Mouse (Mus musculus): ENCODE measurements around the gene Taok1.
"Not testable (repeated sequence)": the region's sequence is repeated elsewhere in the genome, so short reads cannot be mapped to it uniquely, and the experiment has no call there.

The Taok1 gene

DNA sequence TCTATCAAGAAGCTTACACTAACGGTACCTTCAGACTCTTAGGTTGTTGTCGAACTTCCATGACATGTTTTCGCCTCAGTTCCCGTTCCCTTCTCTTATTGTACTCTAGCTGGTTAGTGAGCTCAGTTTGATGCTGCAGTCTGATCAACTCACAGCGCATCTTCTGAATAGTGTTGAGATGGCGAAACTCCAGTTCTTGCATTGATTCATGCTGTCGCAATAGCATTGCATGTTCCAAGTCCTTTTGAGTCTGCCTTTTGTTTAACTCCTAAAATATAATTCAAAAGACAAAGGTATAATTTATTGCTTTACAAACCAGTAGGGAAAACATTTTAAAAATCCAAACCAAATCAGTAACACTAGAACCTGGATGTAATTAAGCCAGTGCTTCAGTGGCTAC lies 62.4 kb downstream of the Taok1 start:
- no peak for DNase-seq

DNA sequence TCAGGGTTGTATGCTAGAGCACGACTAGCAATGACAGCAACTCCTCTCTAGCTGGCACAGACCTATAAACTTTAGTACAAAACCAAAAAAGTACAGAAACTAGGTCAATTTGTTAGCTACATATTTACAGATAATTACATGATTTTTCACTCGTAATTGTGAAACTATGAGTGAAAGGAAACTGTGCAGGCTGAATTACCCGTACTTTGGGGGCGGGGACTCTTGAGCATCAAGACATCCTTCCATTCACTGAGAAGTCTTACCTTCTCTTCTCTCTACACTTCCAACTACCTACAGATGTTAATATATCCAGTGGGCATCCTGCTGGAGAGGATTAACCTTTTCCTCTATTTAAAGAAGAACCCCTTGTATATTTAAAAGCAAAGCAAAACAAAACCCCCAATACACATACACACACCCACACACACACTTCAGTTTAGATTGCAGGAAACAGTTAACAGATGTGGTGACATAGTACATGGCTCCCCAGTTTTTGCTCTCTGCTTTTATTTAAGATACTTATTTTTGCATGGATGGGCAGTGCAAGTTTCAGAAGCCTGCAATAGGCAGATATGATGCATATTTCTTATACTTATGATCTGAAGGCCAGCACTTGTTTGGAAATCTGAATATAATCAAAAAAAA lies 75.3 kb downstream of the Taok1 start:
- no peak for DNase-seq

DNA sequence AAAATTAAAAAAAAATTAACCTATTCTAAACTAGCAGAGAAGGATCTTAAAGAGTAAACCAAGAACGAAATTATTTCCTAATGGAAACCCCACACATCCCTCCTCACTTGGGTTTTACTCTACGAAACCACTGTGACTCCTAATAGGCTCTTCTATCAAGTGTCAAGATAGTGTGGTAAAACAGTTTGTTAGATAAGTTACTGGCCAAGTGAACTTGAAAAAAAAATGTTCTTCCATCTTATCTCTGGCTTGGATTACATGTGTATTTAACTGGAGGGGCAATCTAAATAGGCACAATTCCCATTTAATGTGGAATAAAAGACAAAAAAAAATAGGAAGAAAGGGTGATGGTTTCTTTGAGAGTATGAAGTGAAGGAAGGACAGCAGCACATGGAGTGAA lies 76.8 kb downstream of the Taok1 start:
- DNase-seq = no peak

DNA sequence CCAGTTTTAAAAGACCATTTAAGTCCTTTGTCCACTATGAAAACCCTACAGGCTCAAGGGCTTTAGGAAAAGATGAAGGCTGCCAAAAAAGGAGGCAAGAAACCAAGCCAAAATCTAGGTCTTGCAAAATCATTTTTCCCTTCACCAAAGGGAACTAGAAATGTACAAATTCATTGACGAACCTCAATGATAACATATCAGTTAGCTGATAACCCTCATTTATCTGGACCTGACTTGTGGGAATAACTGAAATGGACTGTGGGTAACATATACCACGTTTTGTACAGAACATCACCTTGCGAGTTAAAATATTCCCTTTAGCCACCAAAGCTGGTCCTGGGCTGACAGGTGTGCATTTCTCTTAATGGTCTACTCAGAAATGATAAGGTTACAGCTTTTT lies 78.0 kb downstream of the Taok1 start:
- DNase-seq = no peak

DNA sequence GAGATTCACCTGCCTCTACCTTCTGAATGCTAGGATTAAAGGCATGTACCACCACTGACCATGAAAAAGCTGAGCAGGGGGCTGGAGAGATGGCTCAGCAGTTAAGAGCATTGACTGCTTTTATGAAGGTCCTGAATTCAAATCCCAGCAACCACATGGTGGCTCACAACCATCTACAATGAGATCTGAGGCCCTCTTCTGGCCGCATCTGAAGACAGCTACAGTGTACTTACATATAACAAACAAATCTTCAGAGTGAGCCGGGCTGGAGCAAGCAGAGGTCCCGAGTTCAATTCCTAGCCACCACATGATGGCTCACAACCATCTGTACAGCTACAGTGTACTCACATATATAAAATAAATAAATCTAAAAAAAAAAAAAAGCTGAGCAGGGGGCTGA lies 79.2 kb downstream of the Taok1 start:
- not testable (repeated sequence) for DNase-seq

DNA sequence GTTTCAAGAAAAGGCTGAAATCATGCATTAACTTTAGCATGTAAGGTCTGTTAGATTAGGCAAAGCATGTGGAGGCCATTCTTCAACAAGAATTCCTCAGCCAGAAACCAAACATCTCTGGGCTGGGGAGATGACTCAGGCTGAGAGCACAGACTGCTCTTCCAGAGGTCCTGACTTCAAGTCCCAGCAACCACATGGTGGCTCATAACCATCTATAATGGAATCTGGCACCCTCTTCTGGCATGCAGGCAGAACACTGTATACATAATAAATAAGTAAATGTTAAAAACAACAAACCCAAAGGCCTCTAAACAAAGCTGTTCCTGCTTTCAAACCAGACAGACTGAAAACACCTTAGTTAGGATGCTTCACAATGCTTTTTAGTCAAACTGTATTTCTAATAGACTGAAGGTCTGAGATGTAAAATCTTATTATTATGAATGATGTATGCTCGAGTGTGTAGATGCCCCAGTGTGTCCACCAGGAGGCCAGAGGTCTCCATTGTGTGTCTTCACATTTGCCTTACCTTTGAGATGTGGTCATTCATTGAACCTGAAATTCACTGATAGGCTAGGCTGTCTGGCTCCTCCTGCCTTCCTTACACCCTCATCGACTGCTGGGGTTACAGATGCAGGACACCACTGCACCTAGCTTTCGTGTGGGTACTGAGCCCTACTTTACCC lies 81.7 kb downstream of the Taok1 start:
- DNase-seq = no peak

DNA sequence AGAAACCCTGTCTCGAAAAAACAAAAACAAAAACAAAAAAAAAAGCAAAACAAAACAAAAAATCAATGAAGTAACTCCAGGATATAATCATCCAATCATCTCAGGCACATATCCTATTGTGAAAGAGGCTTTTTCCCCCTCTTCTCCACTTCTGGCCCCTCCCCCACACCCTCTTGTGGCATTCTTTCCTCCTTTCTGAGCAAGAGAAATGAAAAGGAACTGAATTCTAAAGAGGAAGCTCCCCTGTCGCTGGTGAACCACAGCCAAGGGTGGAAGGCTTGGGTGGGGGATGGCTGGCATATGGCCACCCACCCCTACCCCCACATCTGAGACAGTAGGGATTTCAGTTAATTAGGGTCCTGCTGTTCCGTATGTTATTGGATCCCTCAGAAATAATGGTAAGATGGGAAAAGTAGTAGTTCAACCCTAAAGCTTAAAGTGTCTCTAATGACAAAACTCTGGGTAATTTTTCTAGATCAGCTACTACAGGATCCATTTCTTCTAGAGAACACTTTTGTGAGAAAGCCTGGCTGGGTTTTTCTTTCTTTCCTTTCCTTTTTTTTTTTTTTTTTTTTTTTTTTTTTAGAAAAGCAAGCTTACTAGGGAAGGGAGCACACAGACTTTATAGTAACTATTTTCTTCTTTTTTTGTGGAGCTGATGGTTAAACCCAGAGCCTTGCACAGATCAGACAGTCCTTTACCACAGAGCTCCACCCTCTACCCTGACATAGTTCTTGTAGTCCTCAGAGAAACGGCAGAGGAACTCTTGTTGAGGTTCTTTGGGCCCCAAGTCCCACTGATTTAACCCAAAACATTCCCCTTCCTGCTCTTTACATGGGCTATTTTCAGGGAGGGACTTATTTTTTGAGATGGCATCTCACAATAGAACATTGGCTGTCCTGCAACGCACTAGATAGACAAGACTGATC lies 86.8 kb downstream of the Taok1 start:
- peak; percentile 70 for DNase-seq

DNA sequence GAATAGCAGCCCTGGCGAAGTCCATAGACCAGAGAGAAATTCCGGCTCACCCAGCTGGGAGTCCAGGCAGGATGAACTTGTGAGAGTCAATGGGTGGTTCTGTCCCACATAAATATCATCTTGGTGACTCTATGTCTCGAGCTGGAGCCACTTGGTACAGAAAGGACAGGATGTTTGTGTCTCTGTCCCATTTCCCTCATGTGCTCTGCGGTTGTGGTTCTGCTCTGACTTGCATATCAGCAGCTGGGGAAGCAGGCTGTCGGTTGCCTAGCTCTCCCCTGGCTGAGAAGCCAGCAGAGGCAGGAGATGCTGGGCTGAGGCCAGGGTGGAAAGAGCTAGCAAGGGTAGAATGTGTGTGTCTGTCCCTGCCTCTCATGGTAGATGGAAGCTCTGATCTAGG lies 88.6 kb downstream of the Taok1 start, which contains the start of gene Gm10392:
Gene Gm10392, minus strand, starts transcription at position 156 of the 400 bp plus-strand sequence.
- DNase-seq = peak; percentile 81

DNA sequence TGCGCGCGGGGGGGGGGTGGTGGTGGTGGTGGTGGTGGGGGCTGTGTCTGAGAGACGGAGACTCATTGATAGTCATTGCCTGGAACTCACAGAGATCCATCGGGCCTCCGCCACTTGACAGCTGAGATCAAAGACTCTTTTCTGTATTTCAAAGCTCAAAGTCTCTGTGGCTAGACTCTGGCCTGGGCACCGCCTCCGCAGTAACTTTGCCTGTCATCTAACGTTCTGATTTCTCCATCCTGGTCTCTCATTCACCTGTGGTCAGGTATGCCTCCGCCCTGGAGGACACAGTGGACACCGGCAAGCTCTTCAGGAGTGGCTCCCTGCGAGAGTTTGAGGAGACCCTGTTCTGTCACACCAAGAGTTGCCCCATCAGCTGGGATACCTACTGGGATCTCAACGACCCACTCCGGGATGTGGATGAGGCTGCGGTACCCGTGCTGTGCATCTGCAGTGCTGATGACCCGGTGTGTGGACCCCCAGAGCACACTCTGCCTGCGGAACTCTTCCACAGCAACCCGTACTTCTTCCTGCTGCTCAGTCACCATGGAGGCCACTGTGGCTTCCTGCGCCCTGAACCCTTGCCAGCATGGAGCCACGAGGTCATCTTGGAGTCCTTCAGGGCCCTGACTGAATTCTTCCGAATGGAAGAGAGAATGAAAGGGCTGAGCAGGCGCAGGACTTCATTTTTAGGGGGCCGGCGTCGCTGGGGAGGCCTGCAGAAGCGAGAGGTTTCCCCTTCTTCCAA lies 89.4 kb downstream of the Taok1 start:
- peak; percentile 62 for DNase-seq

DNA sequence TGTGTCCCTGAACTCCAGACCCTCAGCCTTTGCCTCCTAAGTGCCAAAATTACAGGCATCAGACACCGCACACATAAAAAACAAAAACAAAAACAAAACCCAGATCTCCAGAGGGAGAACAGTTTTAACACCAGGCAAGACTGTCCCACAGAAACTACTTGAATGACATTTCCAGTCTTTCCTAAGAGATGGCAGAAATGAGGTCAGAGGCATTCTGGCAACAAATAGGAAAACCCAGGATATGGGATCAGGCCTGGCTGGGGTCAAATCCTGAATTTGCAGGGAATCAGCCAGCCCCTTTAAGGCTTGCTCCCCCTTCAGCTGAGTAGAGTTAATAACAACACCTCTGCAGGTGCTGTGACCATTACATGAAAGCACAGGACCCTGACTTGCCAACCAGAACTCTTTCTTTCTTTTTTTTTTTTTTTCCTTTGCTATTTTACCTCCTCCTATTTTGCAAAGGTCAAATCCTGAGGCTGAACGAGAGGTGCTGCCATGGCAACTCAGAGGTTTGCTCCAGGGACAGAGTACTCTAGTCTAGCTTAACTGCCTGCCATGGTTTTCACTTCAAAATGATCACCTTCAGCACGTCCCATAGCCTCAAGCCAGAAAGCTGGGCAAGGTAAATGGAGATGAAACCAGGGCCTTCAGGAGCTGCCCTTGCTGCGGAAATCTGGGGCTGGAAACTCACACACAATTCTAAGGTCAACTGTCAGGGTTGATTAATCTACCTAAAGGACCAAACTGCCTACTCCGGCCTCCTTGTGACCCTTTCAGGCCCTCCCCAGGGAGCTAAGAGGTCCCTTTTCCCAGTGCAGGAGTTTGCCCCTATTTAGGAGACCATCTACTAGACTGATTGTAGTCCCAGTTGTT lies 90.8 kb downstream of the Taok1 start:
- no peak for DNase-seq

DNA sequence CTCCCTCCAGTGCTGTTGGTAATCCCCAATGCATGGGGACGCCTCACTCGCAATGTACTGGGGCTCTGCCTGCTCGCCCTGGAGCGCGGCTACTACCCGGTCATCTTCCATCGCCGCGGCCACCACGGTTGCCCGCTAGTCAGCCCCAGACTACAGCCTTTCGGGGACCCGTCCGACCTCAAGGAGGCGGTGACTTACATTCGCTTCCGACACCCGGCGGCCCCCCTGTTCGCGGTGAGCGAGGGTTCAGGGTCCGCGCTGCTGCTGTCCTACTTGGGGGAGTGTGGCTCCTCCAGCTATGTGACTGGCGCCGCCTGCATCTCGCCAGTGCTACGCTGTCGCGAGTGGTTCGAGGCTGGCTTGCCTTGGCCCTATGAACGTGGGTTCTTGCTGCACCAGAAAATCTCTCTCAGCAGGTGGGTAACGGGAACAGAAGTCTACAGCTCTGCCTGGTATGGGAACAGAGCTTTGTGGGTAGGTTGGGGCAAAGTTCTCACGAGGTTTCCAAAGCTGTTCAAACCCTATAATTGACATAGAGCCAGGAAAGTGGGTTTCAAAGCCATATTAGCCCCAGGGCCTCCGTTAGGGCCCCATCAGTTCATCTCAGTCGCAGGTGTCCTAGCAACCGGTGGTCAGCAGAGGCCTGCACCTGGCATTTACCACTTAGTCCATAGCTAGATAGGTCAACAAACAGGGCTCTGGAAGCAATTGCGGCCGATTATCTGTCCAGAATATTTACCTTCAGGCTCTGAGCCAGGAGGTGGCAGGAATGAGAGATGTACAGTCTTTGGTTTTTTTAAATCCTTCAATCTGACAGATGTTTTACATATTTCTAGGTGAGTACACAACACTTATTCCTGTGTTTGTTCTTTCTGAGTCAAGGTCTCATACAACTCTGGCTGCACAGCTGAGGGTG lies 91.7 kb downstream of the Taok1 start, which contains the start of gene Trp53i13:
Gene Trp53i13, minus strand, starts transcription at position 344 of the 916 bp plus-strand sequence.
- peak; percentile 58 for DNase-seq

DNA sequence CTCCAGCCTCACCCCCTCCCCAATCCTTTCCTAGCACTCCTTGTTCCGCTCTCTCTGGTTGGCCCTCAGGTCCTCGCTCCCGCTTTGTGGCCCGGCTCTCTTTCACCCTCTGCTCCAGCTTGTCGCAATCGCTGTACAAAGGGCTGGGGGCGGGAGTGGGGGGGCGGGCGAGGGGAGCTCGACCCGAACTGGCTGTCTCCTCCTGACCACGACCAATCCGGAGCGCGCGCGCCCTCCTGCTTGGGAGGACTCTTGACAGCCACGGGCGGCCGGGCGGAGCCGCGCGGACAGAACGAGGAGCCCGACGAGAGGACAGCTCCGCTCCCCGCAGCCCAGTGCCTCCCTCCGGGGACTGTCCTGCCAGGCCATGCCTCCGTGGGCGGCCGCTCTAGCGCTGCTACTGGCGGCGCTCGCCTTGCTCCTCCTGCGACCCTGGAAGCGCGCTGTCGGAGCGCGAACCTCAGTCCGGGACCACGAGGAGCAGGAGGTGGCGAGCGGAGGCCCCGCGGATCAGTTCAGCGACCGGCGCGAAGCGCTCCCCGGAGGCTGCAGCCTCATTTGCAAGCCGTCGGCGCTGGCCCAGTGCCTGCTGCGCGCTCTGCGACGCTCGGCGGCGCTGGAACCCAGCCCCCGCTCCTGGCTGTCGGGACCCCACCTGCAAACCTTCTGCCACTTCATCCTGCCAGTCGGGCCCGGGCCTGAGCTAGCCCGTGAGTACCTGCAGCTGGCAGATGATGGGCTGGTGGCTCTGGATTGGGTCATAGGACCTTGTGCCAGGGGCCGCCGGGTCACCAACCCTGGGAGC lies 92.6 kb downstream of the Taok1 start, which contains the start of gene Abhd15:
Gene Abhd15, plus strand, starts transcription at position 290 of the 805 bp plus-strand sequence.
- peak; percentile 75 for DNase-seq

DNA sequence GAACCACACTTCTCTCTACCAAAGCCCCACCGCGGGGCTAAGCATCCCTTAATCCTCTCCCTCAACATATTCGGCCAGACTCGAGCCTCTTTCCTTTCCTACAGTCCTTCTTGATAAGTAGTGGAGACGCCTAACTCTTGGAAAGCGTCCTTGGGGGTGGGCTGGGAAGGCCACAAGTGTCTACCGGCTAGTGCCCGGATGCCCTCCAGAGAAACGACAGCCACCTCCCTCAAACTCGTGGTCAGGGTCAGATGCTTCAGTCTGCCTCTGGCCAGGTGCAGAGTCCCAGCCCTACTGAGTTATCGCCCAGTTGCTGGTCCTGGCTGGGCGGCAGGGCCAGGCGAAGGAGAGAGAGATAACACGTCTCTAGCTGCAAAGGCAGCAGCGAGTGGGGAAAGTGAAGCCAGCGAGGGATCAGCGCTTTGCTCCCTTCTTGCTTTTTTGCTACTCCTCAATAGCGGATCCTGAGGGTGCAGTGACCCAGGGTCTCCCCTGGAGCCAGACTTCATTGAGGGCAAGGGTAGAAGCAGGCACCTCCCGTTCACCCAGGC lies 93.3 kb downstream of the Taok1 start:
- no peak for DNase-seq

DNA sequence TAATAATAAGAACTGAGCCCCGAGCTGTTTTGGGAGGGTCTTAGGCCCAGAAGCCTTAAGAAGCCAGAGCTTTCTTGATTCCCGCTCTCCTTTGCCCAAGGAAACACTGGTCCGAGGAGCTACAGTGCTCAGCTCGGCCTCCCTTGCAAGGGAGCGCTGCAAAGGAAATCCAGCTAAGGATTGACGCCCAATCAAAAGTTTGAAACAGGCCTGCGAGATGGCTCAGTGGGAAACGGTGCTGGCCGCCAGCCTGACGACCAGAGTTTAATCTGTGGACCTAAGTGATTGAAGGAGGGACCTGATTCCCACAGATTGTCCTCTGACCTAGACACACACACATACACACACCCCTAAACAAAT lies 93.8 kb downstream of the Taok1 start:
- DNase-seq = no peak

DNA sequence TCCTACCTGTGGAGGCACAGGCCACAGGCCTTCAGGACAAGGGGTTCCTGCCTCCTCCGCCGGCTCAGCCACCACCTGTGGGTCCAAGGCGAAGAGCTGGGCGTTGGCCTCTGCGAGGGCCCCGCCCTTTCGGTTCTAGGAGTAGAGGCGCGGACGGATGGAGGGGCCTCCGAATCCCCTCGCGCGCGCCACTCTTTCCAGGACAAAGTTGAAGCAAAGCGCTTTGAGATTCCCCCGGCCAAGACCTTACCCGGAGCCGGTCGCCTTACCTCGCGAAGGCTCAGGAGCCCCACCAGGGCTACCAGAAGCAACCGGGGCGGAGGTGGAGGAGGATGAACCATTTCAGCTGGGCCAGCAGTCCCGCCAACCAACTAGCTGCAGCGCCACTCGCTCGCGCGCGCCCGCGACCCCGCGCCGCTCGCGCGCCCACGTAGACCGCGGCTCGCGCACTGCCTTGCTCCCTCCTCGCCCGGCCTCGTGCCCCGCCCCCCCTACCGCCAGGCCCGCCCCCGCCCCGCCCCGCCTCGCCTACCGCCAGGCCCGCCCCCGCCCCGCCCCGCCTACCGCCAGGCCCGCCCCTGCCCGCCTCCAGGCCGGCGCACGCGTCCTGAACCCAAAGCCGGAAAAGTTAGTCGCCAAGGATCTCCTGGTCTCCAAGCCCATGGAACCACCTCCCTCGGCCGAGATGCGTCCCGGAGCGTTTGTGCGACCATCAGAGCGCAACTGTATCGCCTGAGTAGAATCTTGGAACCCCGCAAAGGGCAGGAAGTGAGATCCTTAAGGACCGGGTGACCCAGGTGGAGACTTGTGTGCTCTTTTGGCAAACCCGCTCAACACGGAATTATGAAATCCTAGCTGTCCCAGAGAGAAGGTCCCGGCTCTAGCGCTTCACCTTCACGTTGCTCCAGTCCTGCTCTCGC lies 94.5 kb downstream of the Taok1 start:
- DNase-seq = peak; percentile 90

DNA sequence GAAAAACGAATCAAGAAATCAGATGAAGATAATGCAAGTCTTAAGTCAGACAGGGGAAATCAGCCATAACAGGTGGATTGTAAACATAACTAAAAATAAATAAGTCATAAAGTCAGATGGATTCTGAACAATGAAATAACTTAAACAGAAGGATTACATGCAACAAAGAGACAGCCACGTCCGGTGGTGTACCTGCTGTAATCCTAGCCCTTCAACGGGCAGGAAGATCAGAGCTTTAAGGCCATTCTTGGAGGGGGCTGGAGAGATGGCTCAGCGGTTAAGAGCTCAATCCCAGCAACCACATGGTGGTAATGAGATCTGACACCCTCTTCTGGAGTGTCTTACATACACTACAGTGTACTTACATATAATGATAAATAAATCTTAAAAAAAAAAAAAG lies 96.3 kb downstream of the Taok1 start:
- DNase-seq = no peak

DNA sequence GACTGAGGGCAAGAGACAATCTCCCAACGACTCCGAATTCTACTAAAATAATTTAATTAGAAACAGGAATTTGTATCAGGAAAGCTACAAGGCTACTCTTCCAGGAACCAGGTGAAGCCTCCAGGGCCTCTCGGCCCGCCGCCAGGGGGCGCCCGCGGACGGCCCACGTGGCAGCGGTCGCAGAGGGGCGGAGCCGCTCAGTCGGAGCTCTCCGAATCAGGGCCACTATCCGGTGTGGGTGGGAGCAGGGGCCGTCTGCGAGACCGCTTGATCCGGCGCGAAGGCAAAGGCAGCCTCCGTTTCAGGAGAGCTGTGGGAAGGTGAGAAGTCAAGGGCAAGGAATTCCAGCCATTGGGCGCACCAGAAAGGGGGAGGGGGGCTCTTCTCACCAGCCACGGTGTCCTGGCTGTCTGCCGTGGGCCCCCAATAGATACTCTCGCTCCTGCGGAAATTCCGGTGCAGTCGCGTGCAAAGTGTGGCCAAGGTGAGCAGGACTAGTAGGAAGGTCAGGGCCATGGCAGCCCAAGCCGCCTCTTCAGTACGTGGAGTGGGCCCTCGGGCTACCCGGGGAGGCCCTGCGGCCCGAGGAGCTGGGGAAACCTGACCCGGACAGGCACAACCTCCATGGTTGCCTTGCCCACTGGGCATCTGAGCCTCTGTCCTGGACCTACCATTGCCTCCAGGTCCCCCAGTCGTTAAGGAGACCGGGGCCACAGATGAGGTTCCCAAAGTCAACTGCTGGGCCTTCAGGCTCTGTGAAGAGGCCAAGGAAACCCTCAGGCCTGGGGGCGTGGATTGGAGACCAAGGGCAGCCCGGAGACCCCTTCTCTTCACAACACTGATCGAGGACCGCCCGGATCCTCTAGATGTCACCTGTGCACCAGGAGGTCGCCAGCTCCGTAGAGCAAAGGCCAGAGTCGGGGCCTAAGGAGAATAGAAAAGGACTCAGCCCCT lies 99.3 kb downstream of the Taok1 start:
- DNase-seq = peak; percentile 88

All from thymus, postnatal 25 days (tissue).